Mouse (Mus musculus) stomach, postnatal 0 days (tissue): ENCODE measurements at regions not wholly inside any gene's neighbourhood (a gene's known extent, or its start where the extent isn't known, plus 50 kb on each side); places are given as distances from the start of the nearest gene placed in this dataset.

Experiments
- ATAC-seq: fragments of 200-750 bp; cut with Nextera tagmentation; 2 replicates; pipeline ENCODE4 v1.8.0; 2017; ENCODE audit not compliant: low FRiP score, low TSS enrichment
- DNase-seq: peaks from one replicate; pipeline ENCODE4 v3.0.0-alpha.2; 2016; ENCODE audit warnings: low spot score
- H3K27ac ChIP-seq: fragments of 300-500 bp; sonication (generic); replicated peaks from 2 replicates; pipeline ENCODE4 v1.5.1; 2014; ENCODE audit warnings: mild to moderate bottlenecking, control low read depth
- H3K27me3 ChIP-seq: fragments of 300-500 bp; sonication (generic); 2 replicates; pipeline ENCODE4 v1.6.1; 2014; ENCODE audit warnings: low read length; ENCODE audit not compliant: control insufficient read depth, insufficient read depth
- H3K36me3 ChIP-seq: fragments of 300-500 bp; sonication (generic); 2 replicates; pipeline ENCODE4 v1.6.1; 2014; ENCODE audit warnings: low read length, mixed read lengths; ENCODE audit not compliant: control insufficient read depth, insufficient read depth
- H3K4me1 ChIP-seq: fragments of 300-500 bp; sonication (generic); replicated peaks from 2 replicates; pipeline ENCODE4 v1.6.1; 2014; ENCODE audit warnings: antibody characterized with exemption; ENCODE audit not compliant: control insufficient read depth, insufficient read depth
- H3K4me2 ChIP-seq: fragments of 300-500 bp; sonication (generic); replicated peaks from 2 replicates; pipeline ENCODE4 v1.6.1; 2014; ENCODE audit warnings: low read depth, mild to moderate bottlenecking, control low read depth, moderate library complexity
- H3K4me3 ChIP-seq: fragments of 300-500 bp; sonication (generic); 2 replicates; pipeline ENCODE4 v1.5.1; 2014; ENCODE audit warnings: low read depth, low read length, control low read depth
- H3K9ac ChIP-seq: fragments of 300-500 bp; sonication (generic); 2 replicates; pipeline ENCODE4 v1.6.1; 2014; ENCODE audit warnings: mild to moderate bottlenecking, low read length, control low read depth, mixed read lengths
- H3K9me3 ChIP-seq: fragments of 300-500 bp; sonication (generic); 2 replicates; pipeline ENCODE4 v1.6.1; 2016; ENCODE audit warnings: low read length; ENCODE audit not compliant: control insufficient read depth
- CTCF ChIP-seq: IDR thresholded peaks from 2 replicates; pipeline ENCODE4 v1.5.1; 2016; ENCODE audit warnings: antibody characterized with exemption, low read depth, mild to moderate bottlenecking, moderate library complexity
- EP300 ChIP-seq: optimal IDR thresholded peaks from 2 replicates; pipeline ENCODE3; 2016; ENCODE audit warnings: antibody characterized with exemption
- WGBS: fragments of 180-500 bp; shearing (Covaris S2); extraction: QIAGEN DNeasy Blood & Tissue Kit; methylation state at CpG from one replicate; pipeline ENCODE4 v1.1.7; 2014; 5-methylcytosine and 5-hydroxymethylcytosine counted together

DNA sequence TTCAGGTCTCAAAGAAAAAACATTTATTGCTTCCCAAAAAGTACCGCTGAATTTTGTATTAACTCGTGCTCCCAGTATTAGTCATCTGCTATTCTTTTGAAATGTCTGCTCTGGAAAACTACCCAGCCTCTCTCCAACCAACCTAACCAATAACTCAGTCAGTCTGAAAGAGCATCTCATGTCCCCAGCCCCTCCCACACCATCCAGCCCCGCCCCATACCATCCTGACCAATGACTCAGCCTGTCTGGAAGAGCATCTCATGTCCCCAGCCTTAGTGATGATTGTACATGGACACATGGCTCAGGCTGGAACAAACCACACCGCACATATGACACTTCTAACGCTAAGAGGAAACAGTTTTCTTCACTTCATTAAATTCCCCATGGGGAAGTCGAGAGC lies 58.1 kb upstream of the Mapk10 start:
- ATAC-seq (no peak), DNase-seq (no peak)
- H3K36me3 ChIP-seq: no peaks in the 10 kb centered on the region
- no peaks in the 10 kb centered on the region for H3K27me3 ChIP-seq
- no peak overlapping the region for H3K4me3 ChIP-seq
- TF ChIP-seq CTCF (no peak), EP300 (no peak)
- no peaks in the 10 kb centered on the region for H3K4me1 ChIP-seq
- H3K9me3 ChIP-seq: no peaks in the 10 kb centered on the region
- WGBS: 86% methylated on average over 6 of the region's 6 CpGs
- no peak overlapping the region for H3K9ac ChIP-seq
- no peak overlapping the region for H3K27ac ChIP-seq
- no peak overlapping the region for H3K4me2 ChIP-seq

GRCm38 (mm10) chr5:103264903-103265302 lies 53.8 kb upstream of the Mapk10 start:
- no peak for ATAC-seq
- H3K9me3 ChIP-seq: no peaks in the 10 kb centered on the region
- 60% methylated on average over 2 of the region's 2 CpGs for WGBS
- H3K9ac ChIP-seq: no peak overlapping the region
- TF ChIP-seq CTCF: no peak
- TF ChIP-seq EP300: no peak
- no peak overlapping the region for H3K4me2 ChIP-seq
- no peak overlapping the region for H3K27ac ChIP-seq
- no peaks in the 10 kb centered on the region for H3K27me3 ChIP-seq
- H3K4me1 ChIP-seq: no peaks in the 10 kb centered on the region
- no peak overlapping the region for H3K4me3 ChIP-seq
- H3K36me3 ChIP-seq: no peaks in the 10 kb centered on the region
- DNase-seq: no peak

DNA sequence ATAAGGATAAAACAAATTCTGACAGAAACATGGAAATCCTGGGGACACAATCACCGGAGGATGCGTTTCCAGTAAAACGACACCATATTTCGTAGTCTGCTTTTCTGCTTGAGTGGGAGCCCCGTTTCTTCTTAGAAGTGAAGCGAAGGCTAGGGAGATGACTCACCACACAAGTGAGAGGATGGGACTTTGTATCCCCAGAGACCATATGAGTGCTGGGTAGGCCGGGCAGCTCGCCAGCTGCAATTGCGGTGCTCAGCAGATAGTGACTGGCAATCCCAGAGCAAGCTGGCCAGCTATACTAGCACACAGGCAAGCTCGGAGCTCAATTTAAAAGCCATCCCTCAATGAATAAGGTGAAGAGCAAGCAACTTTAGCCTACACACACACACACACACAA lies 50.3 kb upstream of the Mapk10 start:
- ATAC-seq: no peak
- no peak overlapping the region for H3K27ac ChIP-seq
- no peak overlapping the region for H3K4me3 ChIP-seq
- no peak overlapping the region for H3K9ac ChIP-seq
- no peaks in the 10 kb centered on the region for H3K36me3 ChIP-seq
- H3K9me3 ChIP-seq: no peaks in the 10 kb centered on the region
- DNase-seq: no peak
- TF ChIP-seq CTCF (no peak), EP300 (no peak)
- H3K4me1 ChIP-seq: no peaks in the 10 kb centered on the region
- 88% methylated on average over 10 of the region's 10 CpGs for WGBS
- H3K4me2 ChIP-seq: no peak overlapping the region
- H3K27me3 ChIP-seq: no peaks in the 10 kb centered on the region
